Mouse (Mus musculus) hindbrain, embryonic 14.5 days (tissue): ENCODE results near the gene Rev3l. TPM values are rescaled to one million over a fixed set of nuclear protein-coding genes. Genes with fewer than 3 reads are reported as not detected.
A peak's percentile ranks its signal among the peaks of the same experiment; 100 is the strongest.
"Not testable (repeated sequence)": the region's sequence is repeated elsewhere in the genome, so short reads cannot be mapped to it uniquely, and the experiment has no call there.

Source experiments
- ATAC-seq: fragments of 200-750 bp; cut with Nextera tagmentation; 2 replicates; pipeline ENCODE4 v1.8.0; 2017; ENCODE audit warnings: moderate number of reproducible peaks, mild to moderate bottlenecking, moderate TSS enrichment, moderate library complexity; ENCODE audit not compliant: low FRiP score
- DNase-seq: peaks from one replicate; pipeline ENCODE4 v3.0.0-alpha.2; 2015; ENCODE audit warnings: low spot score
- H3K27ac ChIP-seq: fragments of 300-500 bp; sonication (generic); 2 replicates; pipeline ENCODE4 v1.5.1; 2014; ENCODE audit warnings: mild to moderate bottlenecking, moderate library complexity
- H3K27me3 ChIP-seq: fragments of 300-500 bp; sonication (generic); 2 replicates; pipeline ENCODE4 v1.6.1; 2014; ENCODE audit warnings: mild to moderate bottlenecking, low read length, mixed read lengths; ENCODE audit not compliant: control insufficient read depth, insufficient read depth
- H3K36me3 ChIP-seq: fragments of 300-500 bp; sonication (generic); replicated peaks from 2 replicates; pipeline ENCODE4 v1.6.1; 2014; ENCODE audit not compliant: control insufficient read depth, insufficient read depth
- H3K4me1 ChIP-seq: fragments of 300-500 bp; sonication (generic); replicated peaks from 2 replicates; pipeline ENCODE4 v1.6.1; 2014; ENCODE audit warnings: antibody characterized with exemption, low read length, mixed read lengths; ENCODE audit not compliant: control insufficient read depth, insufficient read depth
- H3K4me2 ChIP-seq: fragments of 300-500 bp; sonication (generic); replicated peaks from 2 replicates; pipeline ENCODE4 v1.6.1; 2014; ENCODE audit warnings: mild to moderate bottlenecking, moderate library complexity
- H3K4me3 ChIP-seq: fragments of 300-500 bp; sonication (generic); replicated peaks from 2 replicates; pipeline ENCODE4 v1.5.1; 2014; ENCODE audit warnings: mild to moderate bottlenecking, low read length
- H3K9ac ChIP-seq: fragments of 300-500 bp; sonication (generic); 2 replicates; pipeline ENCODE4 v1.6.1; 2014
- H3K9me3 ChIP-seq: fragments of 300-500 bp; sonication (generic); 2 replicates; pipeline ENCODE4 v1.6.1; 2016; ENCODE audit warnings: low read length; ENCODE audit not compliant: control insufficient read depth
- WGBS: fragments of 180-500 bp; shearing (Covaris S2); extraction: QIAGEN DNeasy Blood & Tissue Kit; methylation state at CpG from one replicate; pipeline ENCODE4 v1.1.7; 2014; 5-methylcytosine and 5-hydroxymethylcytosine counted together
- polyA plus RNA-seq: library from polyadenylated mRNA; unstranded; fragments of >200 nt; fragmentation: Nextera tagmentation; extraction: Ambion mirVana; gene quantifications from 2 replicates; pipeline ENCODE4 v1.2.1, GENCODE M21; 2014

Rev3l gene
- polyA plus RNA-seq, 1 experiment from 2014 or later = 60.9 TPM

DNA sequence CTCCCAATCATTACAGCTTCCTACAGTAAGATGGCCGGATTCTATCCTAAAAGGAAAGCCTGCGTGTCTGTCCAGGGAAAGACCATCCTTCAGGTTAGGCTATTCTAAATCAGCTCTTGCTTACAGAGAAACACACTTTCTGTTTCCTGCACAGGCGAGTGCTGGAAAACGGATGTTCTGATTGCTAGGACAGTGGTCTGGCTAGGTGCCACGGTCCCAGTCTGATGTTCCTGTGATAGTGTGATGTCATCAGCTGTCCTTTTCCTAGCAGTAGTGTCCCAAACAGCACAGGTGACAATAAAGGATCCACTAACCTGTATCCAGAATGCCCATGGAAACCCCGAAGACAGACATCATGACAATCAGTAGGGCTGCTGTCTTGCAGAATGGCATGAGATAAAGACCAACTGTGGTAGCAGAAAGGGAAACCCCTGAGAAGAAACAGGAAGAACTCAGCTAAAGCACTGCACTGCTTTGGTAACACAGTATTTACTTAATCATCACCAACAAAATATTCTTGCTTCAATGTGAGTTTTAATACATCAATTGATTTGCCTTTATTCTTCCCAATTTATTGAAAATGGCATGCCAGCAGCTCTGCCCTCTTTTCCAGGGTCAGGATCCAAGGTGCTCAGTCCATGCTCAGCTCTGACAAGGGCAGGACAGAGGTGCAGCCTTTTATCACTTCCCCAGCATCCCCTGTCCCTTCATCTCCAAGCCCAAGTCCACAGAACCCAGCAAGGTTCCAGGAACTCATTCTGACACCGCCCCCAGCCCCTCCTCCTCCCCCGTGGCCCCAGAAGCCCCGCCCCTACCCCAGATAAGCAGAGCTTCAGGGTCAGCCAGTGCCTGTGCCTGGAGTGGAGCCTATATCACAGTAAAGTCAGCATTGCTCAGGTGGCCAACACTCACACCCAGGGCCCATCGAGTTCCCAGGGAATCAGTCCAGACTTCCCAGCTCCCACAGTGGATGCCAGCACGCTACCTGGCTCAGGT lies 162.1 kb downstream of the Rev3l start:
- Histone ChIP-seq H3K27ac (no peak overlapping the region), H3K4me2 (no peak overlapping the region), H3K4me1 (peaks cover 7% of the 10 kb centered on the region), H3K4me3 (no peak overlapping the region), H3K9ac (no peak overlapping the region), H3K9me3 (no peaks in the 10 kb centered on the region), H3K27me3 (no peaks in the 10 kb centered on the region), H3K36me3 (peaks cover 15% of the 10 kb centered on the region)
- 80% methylated on average over 11 of the region's 11 CpGs for WGBS
- ATAC-seq (no peak), DNase-seq (no peak)

DNA sequence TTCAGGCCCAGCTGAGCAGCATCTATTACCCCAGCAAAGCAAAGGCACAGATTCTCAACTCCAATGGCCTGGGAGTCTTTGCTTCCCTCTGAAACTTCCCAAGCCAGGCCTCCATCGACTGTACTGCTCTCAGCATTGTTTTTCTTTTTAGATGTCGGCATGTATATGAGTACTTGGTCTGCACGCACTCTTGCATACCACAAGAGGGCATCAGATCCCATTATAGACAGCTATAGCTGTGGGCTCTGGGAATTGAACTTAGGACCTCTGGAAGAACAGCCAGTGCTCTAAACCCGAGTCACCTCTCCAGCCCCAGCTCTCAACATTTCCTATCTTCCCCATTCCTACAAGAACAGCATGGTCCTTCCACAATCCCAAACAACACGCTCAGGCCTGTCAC lies 164.6 kb downstream of the Rev3l start:
- H3K9me3 ChIP-seq = no peaks in the 10 kb centered on the region
- H3K27ac ChIP-seq = no peak overlapping the region
- ATAC-seq (no peak), DNase-seq (no peak)
- no peak overlapping the region for H3K9ac ChIP-seq
- H3K27me3 ChIP-seq = no peaks in the 10 kb centered on the region
- peaks cover 12% of the 10 kb centered on the region for H3K4me1 ChIP-seq
- peaks cover 2% of the 10 kb centered on the region for H3K36me3 ChIP-seq
- WGBS = 86% methylated on average over 5 of the region's 5 CpGs
- no peak overlapping the region for H3K4me3 ChIP-seq
- no peak overlapping the region for H3K4me2 ChIP-seq

DNA sequence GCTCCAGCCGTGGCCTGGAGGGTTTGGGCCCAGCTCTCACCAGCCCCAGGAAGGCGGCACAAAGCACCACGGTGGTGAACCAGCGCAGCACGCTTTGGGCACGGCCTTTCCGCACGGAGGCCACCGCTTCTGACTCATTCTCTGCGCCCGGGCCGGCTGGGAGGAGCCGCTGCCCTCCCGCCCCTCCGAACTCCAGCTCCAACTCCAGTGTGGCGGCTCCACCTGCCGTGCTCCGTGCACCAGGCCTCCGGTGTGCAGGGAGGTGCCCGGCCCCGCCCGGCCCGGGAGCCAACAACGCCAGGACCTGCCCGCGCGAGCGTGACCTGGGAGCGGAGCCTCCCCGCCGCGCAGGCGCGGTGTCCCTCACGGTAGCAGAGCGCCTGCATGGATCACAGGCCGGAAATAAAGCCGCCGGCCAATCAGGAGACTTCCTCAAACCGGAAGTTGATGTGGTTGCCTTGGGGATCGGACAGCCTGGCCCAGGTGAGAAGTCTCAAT lies 167.0 kb downstream of the Rev3l start, which contains the start of gene Mfsd4b4:
Mfsd4b4 (minus strand) TSS at position 365 of the 498 bp plus-strand sequence.
- under 1% methylated on average over 41 of the region's 41 CpGs for WGBS
- H3K4me2 ChIP-seq = peak within 1 kb of the TSS; percentile 93
- peak within 1 kb of the TSS; percentile 88 for H3K27ac ChIP-seq
- H3K36me3 ChIP-seq = no peaks in the 10 kb centered on the region; the same call in 1 of the 2 replicates
- H3K27me3 ChIP-seq = no peaks in the 10 kb centered on the region
- peaks cover 12% of the 10 kb centered on the region for H3K4me1 ChIP-seq
- H3K9ac ChIP-seq = peak within 1 kb of the TSS; percentile 95
- DNase-seq (peak; percentile 92), ATAC-seq (peak; percentile 99)
- H3K4me3 ChIP-seq = peak within 1 kb of the TSS; percentile 82
- no peaks in the 10 kb centered on the region for H3K9me3 ChIP-seq

DNA sequence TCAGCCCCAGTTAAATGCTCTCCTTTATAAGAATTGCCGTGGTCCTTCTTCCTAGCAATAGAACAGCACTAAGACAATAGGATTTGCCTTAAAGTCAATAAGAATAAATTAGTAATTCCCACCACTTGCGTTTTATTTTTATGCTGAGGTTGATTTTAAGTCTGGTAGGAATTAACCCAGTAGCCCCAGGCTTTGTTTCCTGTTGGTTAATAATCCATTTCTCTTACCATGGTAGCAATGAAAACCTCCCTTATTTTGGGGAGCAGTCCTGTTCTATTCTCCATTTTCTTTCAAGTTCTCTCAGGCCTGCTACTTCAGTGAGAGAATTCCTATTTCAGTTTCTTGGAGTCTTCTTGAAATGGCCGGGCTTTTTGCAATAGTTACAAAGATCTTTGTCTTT lies 172.3 kb downstream of the Rev3l start:
- no peak for DNase-seq
- no peaks in the 10 kb centered on the region for H3K9me3 ChIP-seq
- H3K4me2 ChIP-seq = no peak overlapping the region
- ATAC-seq = no peak
- 0 out of 2 replicates have a peak, but pooled peaks cover 5% of the 10 kb centered on the region for H3K4me1 ChIP-seq
- H3K4me3 ChIP-seq = no peak overlapping the region
- 83% methylated on average over 3 of the region's 3 CpGs for whole genome bisulfite sequencing
- H3K27me3 ChIP-seq = no peaks in the 10 kb centered on the region
- H3K9ac ChIP-seq = no peak overlapping the region
- no peak overlapping the region for H3K27ac ChIP-seq
- H3K36me3 ChIP-seq = no peaks in the 10 kb centered on the region

DNA sequence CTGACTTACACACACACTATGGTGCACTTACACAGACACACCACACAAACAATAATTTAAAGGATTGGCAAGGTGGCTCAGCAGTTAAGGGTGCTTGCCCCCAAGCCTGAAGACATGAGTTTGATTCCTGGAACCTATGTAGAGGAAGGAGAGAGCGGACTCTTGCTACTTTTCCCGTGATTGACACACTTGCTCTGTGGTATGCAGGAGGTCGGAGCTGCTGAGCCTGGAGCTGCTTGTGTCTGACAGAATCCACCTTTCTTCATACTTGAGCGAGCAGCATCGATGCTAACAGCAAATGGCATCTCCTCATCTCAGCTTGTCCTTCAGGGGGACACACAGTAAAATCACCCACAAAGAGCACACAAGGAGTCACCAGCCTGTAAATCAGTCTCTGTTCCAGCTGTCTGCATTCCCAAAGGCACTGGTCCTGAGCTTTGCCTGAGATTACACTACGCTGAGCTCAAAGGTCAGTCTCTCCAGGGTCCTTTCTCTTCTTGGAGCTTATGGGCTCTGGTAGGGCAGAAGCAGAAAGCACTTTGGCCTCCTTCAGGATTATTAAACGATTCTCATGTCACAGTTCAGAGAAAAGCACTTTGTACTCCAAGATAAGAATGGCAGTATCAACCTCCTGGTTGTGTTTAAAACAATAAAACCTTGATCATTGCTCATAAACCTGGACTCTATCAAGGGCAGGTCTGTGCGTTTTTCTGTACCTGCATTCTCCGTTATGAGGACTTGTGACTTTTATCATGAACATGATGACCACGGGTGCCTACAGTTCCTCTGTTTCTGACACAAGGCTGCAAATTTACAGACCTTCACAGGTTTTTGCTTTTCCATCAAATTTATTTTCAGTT lies 175.1 kb downstream of the Rev3l start:
- DNase-seq (no peak), ATAC-seq (no peak)
- Histone ChIP-seq H3K9ac (no peak overlapping the region), H3K9me3 (no peaks in the 10 kb centered on the region), H3K4me2 (no peak overlapping the region), H3K27ac (no peak overlapping the region), H3K27me3 (no peaks in the 10 kb centered on the region), H3K36me3 (no peaks in the 10 kb centered on the region), H3K4me3 (no peak overlapping the region), H3K4me1 (no peaks in the 10 kb centered on the region)
- WGBS = 83% methylated on average over 10 of the region's 10 CpGs

DNA sequence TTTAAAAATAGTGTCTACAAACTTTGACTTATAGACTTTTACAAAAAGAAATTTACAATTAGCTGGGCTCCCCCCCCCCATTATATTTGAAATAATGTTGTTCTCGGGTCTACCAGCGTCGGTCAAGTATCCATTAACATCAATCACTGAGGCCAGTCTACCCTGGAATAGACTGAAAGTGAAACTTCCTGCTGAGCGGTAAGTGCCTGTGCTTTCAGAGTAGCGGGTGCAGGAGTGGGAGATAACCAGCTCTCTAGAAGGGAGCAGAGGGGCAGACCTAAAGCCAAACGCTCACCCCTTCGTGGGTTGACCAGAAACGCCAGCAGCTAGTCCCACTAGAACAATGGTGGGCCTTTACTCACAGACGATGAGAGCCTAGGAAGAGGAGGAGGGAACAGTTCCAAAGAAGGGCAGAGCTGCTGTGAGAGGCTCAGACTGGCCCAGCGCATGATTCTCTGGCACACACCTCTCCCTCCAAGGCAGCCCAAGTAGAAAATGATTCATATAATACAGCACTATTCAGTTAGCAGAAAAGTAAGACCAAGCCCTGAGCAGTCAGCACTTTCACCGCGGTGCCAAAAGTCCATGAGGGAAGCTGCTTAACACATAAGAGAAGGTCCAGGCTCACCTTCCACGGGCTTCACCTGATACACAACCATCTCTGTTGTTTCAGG lies 177.0 kb downstream of the Rev3l start:
- Histone ChIP-seq H3K27ac (no peak overlapping the region), H3K4me1 (no peaks in the 10 kb centered on the region), H3K4me2 (no peak overlapping the region), H3K9me3 (no peaks in the 10 kb centered on the region), H3K9ac (no peak overlapping the region), H3K36me3 (no peaks in the 10 kb centered on the region), H3K27me3 (no peaks in the 10 kb centered on the region), H3K4me3 (no peak overlapping the region)
- 70% methylated on average over 13 of the region's 13 CpGs for WGBS
- no peak for DNase-seq
- no peak for ATAC-seq

DNA sequence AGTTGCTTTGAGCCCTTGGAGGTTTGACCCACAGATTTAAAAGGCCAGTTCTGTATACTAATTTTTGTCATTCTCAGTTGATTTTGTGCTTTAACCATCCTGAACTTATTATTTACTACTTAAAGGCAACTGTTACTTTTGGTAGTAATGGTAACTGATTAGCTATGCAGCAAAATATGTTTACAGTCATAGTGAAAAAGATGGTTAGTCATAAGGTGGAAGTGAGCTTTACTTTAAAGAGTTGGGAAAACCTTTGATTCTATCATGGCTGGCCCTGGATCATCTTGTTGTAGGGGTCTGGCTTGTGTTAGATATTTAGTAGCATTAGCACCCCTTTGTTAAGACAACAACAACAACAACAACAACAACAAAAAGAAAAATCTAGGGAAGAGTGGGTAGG lies 180.7 kb downstream of the Rev3l start:
- Histone ChIP-seq H3K9me3 (no peaks in the 10 kb centered on the region), H3K9ac (no peak overlapping the region), H3K4me3 (no peak overlapping the region), H3K36me3 (no peaks in the 10 kb centered on the region), H3K4me2 (no peak overlapping the region), H3K4me1 (no peaks in the 10 kb centered on the region), H3K27me3 (no peaks in the 10 kb centered on the region), H3K27ac (no peak overlapping the region)
- no peak for DNase-seq
- no peak for ATAC-seq

DNA sequence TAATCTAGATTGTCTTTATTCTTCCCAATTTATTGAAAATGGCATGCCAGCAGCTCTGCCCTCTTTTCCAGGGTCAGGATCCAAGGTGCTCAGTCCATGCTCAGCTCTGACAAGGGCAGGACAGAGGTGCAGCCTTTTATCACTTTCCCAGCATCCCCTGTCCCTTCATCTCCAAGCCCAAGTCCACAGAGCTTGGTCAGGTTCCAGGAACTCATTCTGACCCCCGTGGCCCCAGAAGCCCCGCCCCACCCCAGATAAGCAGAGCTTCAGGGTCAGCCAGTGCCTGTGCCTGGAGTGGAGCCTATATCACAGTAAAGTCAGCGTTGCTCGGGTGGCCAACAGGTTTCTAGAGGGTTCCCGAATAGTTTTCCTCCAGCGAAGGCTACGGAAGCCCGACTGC lies 192.6 kb downstream of the Rev3l start:
- not testable (repeated sequence) for H3K4me2 ChIP-seq, DNase-seq, H3K9ac ChIP-seq, H3K9me3 ChIP-seq, H3K27ac ChIP-seq, H3K4me3 ChIP-seq, H3K36me3 ChIP-seq, ATAC-seq, H3K4me1 ChIP-seq
- 75% methylated on average over 8 of the region's 8 CpGs for WGBS
- peaks cover 18% of the 10 kb centered on the region for H3K27me3 ChIP-seq
